Mouse (Mus musculus) hindlimb bud, embryonic 11.5 days (tissue): Measurements from ENCODE around the gene Kif19a.

Experiments
- DNase-seq: peaks from one replicate; pipeline ENCODE4 v3.0.0-alpha.2; 2012; ENCODE audit warnings: low read depth, low spot score; ENCODE audit errors: extremely low spot score

The Kif19a gene

GRCm38 (mm10) chr11:114803990-114804389 is 38.8 kb downstream of the Kif19a start:
- DNase-seq, result no peak

DNA sequence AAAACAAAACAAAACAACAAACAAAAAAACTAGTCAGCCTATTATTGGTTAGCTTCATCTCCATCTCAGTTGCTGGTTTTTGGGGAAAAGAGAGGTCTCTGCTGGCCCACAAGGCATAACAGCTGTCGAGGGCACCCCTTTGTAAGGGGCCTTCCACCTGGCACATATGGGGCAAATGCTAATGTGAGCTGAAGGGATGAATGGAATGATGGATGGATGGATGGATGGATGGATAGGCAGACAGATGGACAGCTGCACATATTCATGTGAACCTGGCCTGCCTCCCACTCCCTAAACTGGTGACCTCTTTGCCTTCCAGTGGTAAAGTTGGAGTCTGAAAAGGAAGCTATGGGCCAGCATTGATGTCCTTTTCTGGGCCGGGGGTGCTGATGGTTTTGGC is 41.8 kb downstream of the Kif19a start:
- DNase-seq, result no peak

DNA sequence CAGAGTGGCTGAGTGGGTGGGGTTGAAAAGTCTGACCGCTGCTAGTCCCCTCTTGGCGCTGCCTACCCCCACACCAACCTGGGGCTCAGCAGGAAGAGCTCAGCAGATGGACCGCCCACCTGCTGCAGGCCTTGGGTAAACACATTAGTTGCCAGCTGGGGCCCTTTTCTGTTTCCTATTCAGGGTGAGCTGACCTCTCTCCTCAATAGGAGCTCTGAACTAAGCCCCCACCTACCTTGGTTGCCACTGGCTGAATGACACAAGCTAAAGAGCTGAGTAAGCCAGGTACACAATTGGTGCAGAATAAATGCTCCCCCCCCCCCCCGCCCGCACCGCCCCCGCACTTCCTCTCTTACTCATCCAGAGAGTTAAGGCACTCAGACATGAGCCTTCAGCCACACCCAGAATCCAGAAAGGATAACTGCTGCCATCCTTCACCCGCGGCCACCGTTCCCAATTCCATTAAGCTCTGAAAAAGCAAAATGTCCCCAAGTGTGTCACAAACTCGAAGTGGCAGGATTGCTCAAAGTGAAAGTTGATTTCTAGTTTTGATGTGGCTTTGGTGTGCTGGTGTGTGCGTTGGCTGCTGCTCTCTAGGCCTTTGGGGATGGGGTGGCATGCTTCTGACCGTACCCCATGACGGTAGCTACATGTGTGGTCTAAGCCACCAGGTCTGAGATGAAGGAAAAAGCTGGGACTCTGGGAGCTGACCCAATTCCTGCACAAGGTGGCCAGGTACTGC is 42.7 kb downstream of the Kif19a start:
- DNase-seq, result no peak

DNA sequence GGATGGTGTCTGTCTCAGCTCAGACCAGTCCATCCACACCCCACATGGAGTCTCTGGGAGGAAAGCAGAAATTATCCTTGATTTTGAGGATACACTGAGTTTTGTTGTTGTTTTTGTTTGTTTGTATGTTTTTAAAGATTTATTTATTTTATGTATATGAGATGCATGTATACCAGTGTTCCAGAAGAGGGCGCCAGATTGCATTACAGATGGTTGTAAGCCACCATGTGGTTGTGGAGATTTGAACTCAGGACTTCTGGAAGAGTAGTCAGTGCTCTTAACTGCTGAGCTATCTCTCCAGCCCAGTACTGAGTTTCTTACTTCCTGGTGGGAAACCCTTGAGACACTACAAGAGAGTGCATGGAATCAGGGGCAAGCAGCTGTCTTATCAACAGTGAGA is 44.2 kb downstream of the Kif19a start:
- DNase-seq, result no peak

DNA sequence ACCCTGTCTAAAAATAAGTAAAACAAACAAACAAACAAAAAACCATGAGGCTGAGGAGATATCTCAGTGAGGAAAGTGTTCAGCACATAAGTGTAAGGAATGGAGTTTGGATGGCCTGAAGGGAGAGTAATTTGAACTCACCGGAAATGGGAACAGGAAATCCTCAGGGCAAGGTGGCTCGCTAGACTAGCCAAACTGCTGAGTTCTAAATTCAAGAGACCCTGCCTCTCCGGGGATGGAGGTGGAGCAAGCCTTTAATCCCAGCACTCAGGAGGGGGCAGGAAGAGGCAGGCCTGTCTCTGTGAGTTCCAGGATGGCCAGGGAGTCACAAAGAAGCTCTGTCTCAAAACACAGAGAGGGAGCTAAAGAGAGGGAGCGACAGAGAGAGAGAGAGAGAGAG is 45.2 kb downstream of the Kif19a start:
- no peak for DNase-seq

DNA sequence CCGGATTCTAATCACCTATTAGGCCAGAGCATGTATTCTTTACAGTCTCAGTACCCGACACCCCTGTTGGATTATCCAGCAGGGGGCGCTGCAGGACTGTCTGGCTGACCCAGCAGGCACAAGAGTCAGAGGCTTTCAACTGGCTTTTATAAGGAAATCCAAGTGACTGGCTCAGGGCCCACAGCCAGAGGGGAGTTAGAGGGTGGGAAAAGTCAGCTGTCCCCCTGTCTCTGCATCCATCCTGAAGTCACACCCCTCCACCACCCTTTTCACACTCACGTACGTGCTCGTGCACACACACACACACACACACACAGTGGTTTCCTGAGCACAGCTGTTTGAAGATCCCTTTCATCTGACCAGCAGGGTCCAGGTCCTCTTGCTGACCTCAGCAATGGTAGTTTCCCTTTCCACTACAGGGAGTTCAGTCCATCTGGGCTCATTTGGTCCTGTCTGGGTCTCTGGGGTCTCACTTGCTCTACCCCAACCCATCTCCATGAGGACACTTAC is 47.6 kb downstream of the Kif19a start:
- no peak for DNase-seq

DNA sequence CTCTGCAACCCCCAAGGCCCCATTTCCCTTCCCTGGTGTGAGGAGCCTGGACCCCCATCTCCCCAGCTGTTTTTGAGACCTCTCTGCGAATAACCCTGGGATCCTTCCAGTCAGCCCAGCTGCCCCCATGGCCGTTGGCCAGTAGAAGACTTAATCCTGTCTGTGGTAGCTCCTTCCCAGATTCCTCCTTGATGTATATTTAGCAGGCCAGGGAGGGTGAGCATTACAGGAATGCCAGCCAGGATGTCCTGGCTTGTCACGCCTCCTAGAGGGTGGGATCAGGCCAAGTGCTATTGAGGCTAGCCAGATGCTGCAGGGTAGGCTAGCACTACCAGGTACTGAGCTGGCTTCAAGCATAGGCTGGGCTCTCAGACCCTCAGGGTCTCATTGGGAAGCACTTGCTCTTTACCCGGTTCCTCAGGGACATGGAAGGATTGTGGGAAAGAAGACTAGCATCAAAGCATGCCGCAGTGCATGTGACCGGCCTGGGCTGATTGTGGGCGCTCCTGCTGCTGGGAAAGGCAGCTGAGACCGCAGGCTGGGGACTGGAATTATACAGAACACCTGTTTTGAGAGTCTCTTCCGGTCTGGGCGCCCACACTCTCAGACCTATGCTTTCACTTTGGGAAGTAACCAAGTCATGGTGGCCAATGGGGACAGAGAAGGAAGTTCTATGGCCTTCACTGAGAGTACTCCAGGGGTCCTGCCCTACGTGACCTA is 49.8 kb downstream of the Kif19a start:
- DNase-seq, result no peak

DNA sequence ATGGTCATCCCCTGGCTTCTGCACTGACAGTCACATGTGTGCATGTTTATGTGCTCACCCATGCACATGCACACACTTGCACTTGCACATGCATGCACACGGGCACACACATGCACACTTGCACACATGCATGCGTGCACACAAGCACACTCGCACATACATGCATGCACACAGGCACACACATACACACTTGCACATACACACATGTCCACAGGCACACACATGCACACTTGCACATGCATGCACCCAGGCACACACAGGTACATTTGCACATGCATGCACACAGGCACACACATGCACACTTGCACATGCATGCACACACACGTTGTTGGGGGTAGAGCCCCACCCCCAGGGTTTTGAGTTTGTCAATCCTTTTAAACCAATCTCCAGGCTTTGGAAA is 51.7 kb downstream of the Kif19a start:
- DNase-seq, result no peak

DNA sequence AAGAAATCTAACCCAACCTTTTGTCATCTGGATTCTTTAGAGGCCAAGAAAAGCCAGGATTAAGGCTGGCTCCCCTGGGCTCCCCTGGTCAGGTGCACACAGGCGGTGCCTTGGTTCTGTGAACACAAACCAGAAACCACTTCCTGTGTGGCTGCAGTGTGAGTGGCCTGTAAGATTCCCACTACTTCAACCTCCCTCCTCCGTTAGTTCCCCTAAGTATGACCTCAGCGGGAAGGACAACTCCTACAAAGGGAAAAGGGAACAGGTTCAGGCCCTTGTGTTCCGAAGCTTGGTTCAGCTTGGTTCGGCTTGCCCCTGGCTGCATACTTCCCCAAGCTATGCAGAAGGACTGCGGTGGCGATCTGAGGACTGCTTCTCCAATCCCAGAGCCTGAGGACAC is 53.0 kb downstream of the Kif19a start:
- no peak for DNase-seq

DNA sequence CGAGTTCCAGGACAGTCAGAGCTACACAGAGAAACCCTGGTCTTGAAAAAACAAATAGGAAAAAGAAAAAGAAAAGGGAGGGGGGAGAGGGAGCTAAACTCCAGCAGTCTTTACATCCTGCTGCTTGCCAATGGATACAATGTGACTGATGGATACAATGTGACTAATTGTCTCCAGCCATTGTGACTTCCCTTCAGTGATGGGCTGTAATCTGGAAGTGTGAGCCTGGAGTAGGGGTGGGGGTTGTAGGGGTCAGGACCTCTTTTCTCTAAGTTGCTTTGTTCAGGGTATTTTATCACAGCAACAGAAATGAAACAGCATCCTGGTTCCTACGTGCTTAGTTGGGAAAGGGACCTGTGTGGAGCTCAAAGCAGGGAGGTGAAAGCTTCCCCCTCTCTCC is 53.9 kb downstream of the Kif19a start:
- no peak for DNase-seq

- DNase-seq, result no peak
These were observed 55.3 kb downstream of the Kif19a start for GRCm38 (mm10) chr11:114820444-114820843.

DNA sequence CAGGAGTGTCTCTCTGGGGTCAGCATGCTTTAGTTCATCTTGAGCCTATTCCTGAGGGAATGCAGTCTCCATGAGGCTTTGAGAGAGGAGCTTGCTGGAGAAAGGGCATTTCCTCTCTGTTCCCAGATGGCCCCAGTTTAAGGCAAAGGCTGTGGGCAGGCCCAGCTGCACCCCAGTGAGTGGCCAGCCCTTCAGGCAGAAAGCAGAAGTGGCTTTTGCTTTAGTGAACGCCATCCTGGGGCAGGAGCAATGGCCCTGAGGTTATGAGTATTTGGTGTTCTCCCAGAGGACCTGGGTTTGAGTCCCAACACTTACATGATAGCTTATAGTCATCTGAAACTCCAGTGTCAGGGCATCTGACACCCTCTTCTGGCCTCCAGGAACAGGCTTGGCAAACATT is 56.1 kb downstream of the Kif19a start:
- DNase-seq, result no peak

GRCm38 (mm10) chr11:114822727-114823126 is 57.5 kb downstream of the Kif19a start:
- DNase-seq, result no peak

DNA sequence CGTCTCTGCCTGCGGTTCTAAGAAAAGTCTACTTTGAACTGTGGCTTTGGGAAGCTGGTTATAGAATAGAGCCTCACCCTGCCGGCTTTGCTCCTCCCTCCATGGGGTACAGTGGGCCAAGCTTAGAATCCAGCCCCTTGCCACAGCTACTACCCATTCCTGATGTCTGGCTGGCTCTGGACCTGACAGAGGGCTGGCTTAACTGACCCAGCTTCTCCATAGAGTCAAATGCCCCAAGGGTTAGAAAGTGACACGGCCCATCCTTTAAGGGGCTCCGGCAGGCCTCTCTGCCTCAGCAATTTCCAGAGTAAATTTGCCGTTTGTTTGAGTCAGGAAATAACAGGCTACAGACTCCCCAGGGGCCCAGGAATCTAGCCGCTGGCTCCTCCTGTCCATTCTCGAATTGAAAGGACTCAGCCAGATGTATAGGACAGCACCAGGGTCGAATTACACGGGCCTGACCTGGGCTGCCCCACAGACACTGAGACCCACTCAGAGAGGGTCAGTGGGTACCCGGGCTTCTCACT is 58.1 kb downstream of the Kif19a start:
- DNase-seq, result no peak

GRCm38 (mm10) chr11:114826686-114827085 is 61.5 kb downstream of the Kif19a start:
- DNase-seq, result no peak

DNA sequence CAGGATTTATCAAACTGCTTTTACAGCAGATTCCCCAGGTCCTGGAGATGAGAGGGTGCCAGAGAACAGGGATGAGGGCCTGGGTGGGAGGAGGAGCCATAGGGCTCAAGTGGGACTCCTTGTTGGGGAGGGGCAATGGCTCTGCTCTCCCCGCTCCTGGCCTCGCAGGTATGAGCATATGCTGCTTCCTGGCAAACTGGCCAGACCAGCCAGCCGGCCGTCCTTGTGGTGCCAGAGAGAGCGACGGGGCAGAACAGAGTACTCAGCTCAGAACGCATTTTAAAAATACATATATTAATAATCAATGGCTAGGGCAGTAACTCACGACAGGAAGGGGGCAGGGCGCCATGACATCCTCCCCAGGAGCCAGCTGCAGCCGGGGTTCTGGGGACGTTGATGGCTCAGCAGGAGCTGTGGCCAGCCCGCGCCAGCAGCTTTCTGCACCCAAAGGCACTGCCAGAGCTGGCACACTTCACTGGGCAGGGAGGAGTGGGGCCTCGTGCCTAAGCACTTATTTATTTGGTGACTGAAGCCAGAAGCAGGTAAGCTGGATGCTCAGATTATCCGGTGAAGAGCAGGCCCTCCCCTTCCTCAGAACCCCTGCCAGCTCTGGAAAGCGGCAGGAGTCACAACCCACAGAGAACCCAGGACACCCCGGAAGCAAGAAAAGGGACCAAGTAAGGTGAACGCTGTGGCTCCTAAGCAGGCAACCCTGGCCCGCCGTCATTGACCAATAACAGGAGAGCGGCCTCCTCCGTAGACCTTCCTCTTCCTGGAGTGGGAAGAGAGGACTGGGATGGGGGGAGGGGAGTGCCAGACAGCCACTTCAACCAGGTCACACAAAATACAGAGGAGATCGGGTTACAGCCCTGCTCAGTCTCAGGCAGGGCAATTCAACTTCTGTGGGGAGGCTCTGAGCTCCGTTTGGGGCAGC is 64.6 kb downstream of the Kif19a start:
- no peak for DNase-seq

DNA sequence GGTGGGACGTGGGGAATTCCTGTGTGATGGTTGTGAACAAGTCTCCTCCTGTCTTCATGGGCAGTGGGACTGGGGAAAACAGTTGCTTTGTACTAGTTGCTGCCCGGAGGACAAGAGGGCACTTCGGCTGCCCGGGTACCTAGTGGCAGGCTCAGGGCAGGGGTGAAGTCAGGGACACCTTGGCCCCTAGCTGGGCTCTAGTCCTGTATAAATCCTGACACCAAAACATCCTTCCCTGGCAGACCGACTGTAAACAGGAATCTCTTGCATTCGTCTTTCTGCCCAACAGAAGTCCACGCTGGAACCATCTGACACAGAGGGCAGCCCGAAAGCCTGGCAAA is 65.2 kb downstream of the Kif19a start:
- no peak for DNase-seq

- DNase-seq, result no peak
These were observed 68.0 kb downstream of the Kif19a start for GRCm38 (mm10) chr11:114833166-114833565.
